Mouse (Mus musculus) erythroblast, embryonic 14.5 days (primary cell): ENCODE data around the gene Stn1.

Experiments used
- GATA1 ChIP-seq: IDR thresholded peaks from 2 replicates; pipeline ENCODE4 v1.6.1; 2012; ENCODE audit warnings: low read length, inconsistent platforms, mixed read lengths
- TAL1 ChIP-seq: IDR thresholded peaks from 3 replicates; pipeline ENCODE4 v1.6.1; 2012; ENCODE audit warnings: low read length, inconsistent platforms, mixed read lengths

- TF ChIP-seq GATA1, result no peak
- no peak for TF ChIP-seq TAL1
Measured at GRCm38 (mm10) chr19:47498942-47499341, 38.4 kb downstream of the Stn1 start.
